Mouse (Mus musculus) stomach, postnatal 0 days (tissue): ENCODE measurements around the gene Hsd3b6.

Experiments used
- CTCF ChIP-seq: IDR thresholded peaks from 2 replicates; pipeline ENCODE4 v1.5.1; 2016; ENCODE audit warnings: antibody characterized with exemption, low read depth, mild to moderate bottlenecking, moderate library complexity
- EP300 ChIP-seq: optimal IDR thresholded peaks from 2 replicates; pipeline ENCODE3; 2016; ENCODE audit warnings: antibody characterized with exemption

GRCm38 (mm10) chr3:98780921-98781320, 33.3 kb downstream of the Hsd3b6 start:
- TF ChIP-seq CTCF (no peak), EP300 (no peak)
